Mouse (Mus musculus): Measurements from ENCODE around the gene Nfatc2ip. TPM values are rescaled to one million over a fixed set of nuclear protein-coding genes. Genes with fewer than 3 reads are reported as not detected.

Nfatc2ip gene
- 2.6 and 3.0 TPM in 2 replicates for polyA plus RNA-seq (2014; fragmentation: Nextera tagmentation; extraction: Ambion mirVana)

- Histone ChIP-seq H3K27ac (ENCODE audit: low read length) (no peak within 1 kb of the TSS), H3K9ac (replicated peaks; ENCODE audit: low read depth, low read length) (peak within 1 kb of the TSS; percentile 55), H3K4me1 (ENCODE audit: control insufficient read depth, insufficient read depth, low read length) (peaks cover 5% of the 10 kb centered on the region; the same call in 1 of the 2 replicates), H3K27me3 (ENCODE audit: control insufficient read depth, insufficient read depth, low read length) (no peaks in the 10 kb centered on the region), H3K9me3 (ENCODE audit: control insufficient read depth, low read depth, low read length) (no peaks in the 10 kb centered on the region), H3K4me3 (ENCODE audit: low read depth, low read length) (peak within 1 kb of the TSS; percentile 88), H3K4me2 (replicated peaks; ENCODE audit: low read depth, low read length) (peak within 1 kb of the TSS; percentile 85), H3K36me3 (ENCODE audit: control insufficient read depth, insufficient read depth, low read length) (no peaks in the 10 kb centered on the region)
- ATAC-seq (ENCODE audit: insufficient number of reproducible peaks, insufficient read depth, low FRiP score, low read depth), result peak; percentile 100
- WGBS, result 1% methylated on average over 59 of the region's 59 CpGs
These were observed at the start of gene Nfatc2ip for GRCm38 (mm10) chr7:126396298-126397119. Gene Nfatc2ip, minus strand, starts transcription at chr7:126396737.

DNA sequence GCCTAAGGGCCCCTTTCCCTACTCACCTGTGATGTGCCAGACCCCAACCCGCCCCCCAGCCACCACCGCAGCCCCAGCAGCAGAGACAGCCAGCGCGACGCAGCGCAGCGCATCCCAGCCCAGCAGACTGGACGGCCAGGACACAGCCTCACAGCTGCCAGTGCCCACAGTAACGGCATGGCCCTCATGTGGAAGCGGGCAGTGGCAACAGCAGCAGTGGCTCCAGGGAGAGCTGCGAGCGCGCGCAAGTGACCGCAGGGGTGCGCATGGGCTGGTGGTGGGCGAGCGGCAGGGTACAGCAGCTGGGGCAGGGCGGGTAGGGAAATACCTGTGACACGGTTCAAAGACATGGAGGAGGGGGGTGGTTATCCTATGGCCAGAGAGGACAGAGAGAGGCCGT is 49.7 kb upstream of the Nfatc2ip start:
- H3K4me1 ChIP-seq (ENCODE audit: control insufficient read depth, insufficient read depth, low read length), result no peaks in the 10 kb centered on the region
- peaks cover 30% of the 10 kb centered on the region for H3K36me3 ChIP-seq (ENCODE audit: control insufficient read depth, insufficient read depth, low read length)
- H3K4me2 ChIP-seq (replicated peaks; ENCODE audit: low read depth, low read length), result no peak overlapping the region
- WGBS, result 93% methylated on average over 21 of the region's 21 CpGs
- H3K9ac ChIP-seq (replicated peaks; ENCODE audit: low read depth, low read length), result no peak overlapping the region
- H3K27ac ChIP-seq (ENCODE audit: low read length), result no peak overlapping the region
- no peak for ATAC-seq (ENCODE audit: insufficient number of reproducible peaks, insufficient read depth, low FRiP score, low read depth)
- no peaks in the 10 kb centered on the region for H3K9me3 ChIP-seq (ENCODE audit: control insufficient read depth, low read depth, low read length)
- H3K4me3 ChIP-seq (ENCODE audit: low read depth, low read length), result no peak overlapping the region
- no peaks in the 10 kb centered on the region for H3K27me3 ChIP-seq (ENCODE audit: control insufficient read depth, insufficient read depth, low read length)

- ATAC-seq (ENCODE audit: insufficient number of reproducible peaks, insufficient read depth, low FRiP score, low read depth), result no peak
- H3K27me3 ChIP-seq (ENCODE audit: control insufficient read depth, insufficient read depth, low read length), result no peaks in the 10 kb centered on the region
- no peaks in the 10 kb centered on the region for H3K9me3 ChIP-seq (ENCODE audit: control insufficient read depth, low read depth, low read length)
- H3K4me2 ChIP-seq (replicated peaks; ENCODE audit: low read depth, low read length), result no peak overlapping the region
- no peak overlapping the region for H3K4me3 ChIP-seq (ENCODE audit: low read depth, low read length)
- H3K9ac ChIP-seq (replicated peaks; ENCODE audit: low read depth, low read length), result no peak overlapping the region
- peaks cover 30% of the 10 kb centered on the region for H3K36me3 ChIP-seq (ENCODE audit: control insufficient read depth, insufficient read depth, low read length)
- 91% methylated on average over 15 of the region's 15 CpGs for WGBS
- no peak overlapping the region for H3K27ac ChIP-seq (ENCODE audit: low read length)
- H3K4me1 ChIP-seq (ENCODE audit: control insufficient read depth, insufficient read depth, low read length), result no peaks in the 10 kb centered on the region
These were observed 48.7 kb upstream of the Nfatc2ip start for GRCm38 (mm10) chr7:126445104-126445815.

GRCm38 (mm10) chr7:126444536-126444935 is 48.0 kb upstream of the Nfatc2ip start:
- Histone ChIP-seq H3K27ac (ENCODE audit: low read length) (no peak overlapping the region), H3K9ac (replicated peaks; ENCODE audit: low read depth, low read length) (no peak overlapping the region), H3K9me3 (ENCODE audit: control insufficient read depth, low read depth, low read length) (no peaks in the 10 kb centered on the region), H3K36me3 (ENCODE audit: control insufficient read depth, insufficient read depth, low read length) (peaks cover 30% of the 10 kb centered on the region), H3K4me3 (ENCODE audit: low read depth, low read length) (no peak overlapping the region), H3K27me3 (ENCODE audit: control insufficient read depth, insufficient read depth, low read length) (no peaks in the 10 kb centered on the region), H3K4me2 (replicated peaks; ENCODE audit: low read depth, low read length) (no peak overlapping the region), H3K4me1 (ENCODE audit: control insufficient read depth, insufficient read depth, low read length) (no peaks in the 10 kb centered on the region)
- 91% methylated on average over 9 of the region's 9 CpGs for WGBS
- ATAC-seq (ENCODE audit: insufficient number of reproducible peaks, insufficient read depth, low FRiP score, low read depth), result no peak

DNA sequence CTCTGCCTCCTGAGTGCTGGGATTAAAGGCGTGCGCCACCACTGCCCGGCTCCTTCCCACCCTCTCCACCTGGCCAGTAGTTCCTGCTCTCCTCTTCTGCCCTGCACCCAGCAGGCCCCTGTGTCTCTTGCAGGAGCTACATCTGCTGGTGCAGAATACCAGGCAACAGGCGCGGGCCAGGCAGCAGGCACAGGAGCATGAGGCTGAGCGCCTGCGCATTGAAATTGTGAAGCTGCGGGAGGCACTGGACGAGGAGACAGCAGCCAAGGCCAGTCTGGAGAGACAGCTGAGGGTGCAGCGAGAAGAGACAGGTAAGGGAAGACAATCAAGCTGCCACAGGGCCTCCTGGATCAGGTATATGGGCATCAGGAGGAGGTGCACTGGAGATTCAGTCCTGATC is 47.5 kb upstream of the Nfatc2ip start:
- H3K27me3 ChIP-seq (ENCODE audit: control insufficient read depth, insufficient read depth, low read length), result no peaks in the 10 kb centered on the region
- no peak overlapping the region for H3K4me2 ChIP-seq (replicated peaks; ENCODE audit: low read depth, low read length)
- no peak overlapping the region for H3K4me3 ChIP-seq (ENCODE audit: low read depth, low read length)
- WGBS, result 95% methylated on average over 10 of the region's 10 CpGs
- no peak for ATAC-seq (ENCODE audit: insufficient number of reproducible peaks, insufficient read depth, low FRiP score, low read depth)
- peaks cover 30% of the 10 kb centered on the region for H3K36me3 ChIP-seq (ENCODE audit: control insufficient read depth, insufficient read depth, low read length)
- H3K27ac ChIP-seq (ENCODE audit: low read length), result no peak overlapping the region
- no peaks in the 10 kb centered on the region for H3K9me3 ChIP-seq (ENCODE audit: control insufficient read depth, low read depth, low read length)
- no peaks in the 10 kb centered on the region for H3K4me1 ChIP-seq (ENCODE audit: control insufficient read depth, insufficient read depth, low read length)
- H3K9ac ChIP-seq (replicated peaks; ENCODE audit: low read depth, low read length), result no peak overlapping the region

GRCm38 (mm10) chr7:126440134-126440533 is 43.6 kb upstream of the Nfatc2ip start:
- peaks cover 11% of the 10 kb centered on the region for H3K36me3 ChIP-seq (ENCODE audit: control insufficient read depth, insufficient read depth, low read length)
- no peak overlapping the region for H3K27ac ChIP-seq (ENCODE audit: low read length)
- H3K4me1 ChIP-seq (ENCODE audit: control insufficient read depth, insufficient read depth, low read length), result no peaks in the 10 kb centered on the region
- no peak overlapping the region for H3K4me3 ChIP-seq (ENCODE audit: low read depth, low read length)
- no peak overlapping the region for H3K9ac ChIP-seq (replicated peaks; ENCODE audit: low read depth, low read length)
- no peaks in the 10 kb centered on the region for H3K9me3 ChIP-seq (ENCODE audit: control insufficient read depth, low read depth, low read length)
- ATAC-seq (ENCODE audit: insufficient number of reproducible peaks, insufficient read depth, low FRiP score, low read depth), result no peak
- H3K27me3 ChIP-seq (ENCODE audit: control insufficient read depth, insufficient read depth, low read length), result no peaks in the 10 kb centered on the region
- WGBS, result 69% methylated on average over 9 of the region's 9 CpGs
- H3K4me2 ChIP-seq (replicated peaks; ENCODE audit: low read depth, low read length), result no peak overlapping the region

DNA sequence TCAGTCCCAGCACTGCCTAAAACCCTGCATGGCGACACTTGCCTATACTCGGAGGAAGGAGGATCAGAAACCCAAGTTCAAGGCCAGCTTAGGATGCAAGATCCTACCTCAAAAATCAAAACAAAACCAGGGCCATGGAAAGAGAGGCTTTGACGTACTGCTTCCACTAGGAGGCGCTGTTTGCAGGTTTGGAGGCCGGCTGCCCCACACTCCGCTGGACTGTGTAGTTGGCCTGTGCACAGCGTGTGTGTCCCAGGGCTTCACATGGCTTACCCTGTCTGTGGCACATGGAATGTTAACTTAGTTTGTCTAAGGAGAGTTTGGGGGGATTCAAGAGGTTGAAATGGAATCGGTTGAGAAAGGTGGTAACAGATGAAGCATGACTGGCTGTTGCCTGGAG is 40.3 kb upstream of the Nfatc2ip start:
- Histone ChIP-seq H3K36me3 (ENCODE audit: control insufficient read depth, insufficient read depth, low read length) (peaks cover 8% of the 10 kb centered on the region; the same call in 1 of the 2 replicates), H3K9ac (replicated peaks; ENCODE audit: low read depth, low read length) (no peak overlapping the region), H3K9me3 (ENCODE audit: control insufficient read depth, low read depth, low read length) (no peaks in the 10 kb centered on the region), H3K27me3 (ENCODE audit: control insufficient read depth, insufficient read depth, low read length) (no peaks in the 10 kb centered on the region), H3K4me2 (replicated peaks; ENCODE audit: low read depth, low read length) (no peak overlapping the region), H3K4me3 (ENCODE audit: low read depth, low read length) (no peak overlapping the region), H3K4me1 (ENCODE audit: control insufficient read depth, insufficient read depth, low read length) (no peaks in the 10 kb centered on the region), H3K27ac (ENCODE audit: low read length) (no peak overlapping the region)
- no peak for ATAC-seq (ENCODE audit: insufficient number of reproducible peaks, insufficient read depth, low FRiP score, low read depth)
- 21% methylated on average over 8 of the region's 8 CpGs for WGBS

- Histone ChIP-seq H3K9me3 (ENCODE audit: control insufficient read depth, low read depth, low read length) (no peaks in the 10 kb centered on the region), H3K36me3 (ENCODE audit: control insufficient read depth, insufficient read depth, low read length) (peaks cover 8% of the 10 kb centered on the region; the same call in 1 of the 2 replicates), H3K9ac (replicated peaks; ENCODE audit: low read depth, low read length) (no peak overlapping the region), H3K27me3 (ENCODE audit: control insufficient read depth, insufficient read depth, low read length) (no peaks in the 10 kb centered on the region), H3K27ac (ENCODE audit: low read length) (no peak overlapping the region), H3K4me1 (ENCODE audit: control insufficient read depth, insufficient read depth, low read length) (no peaks in the 10 kb centered on the region), H3K4me2 (replicated peaks; ENCODE audit: low read depth, low read length) (no peak overlapping the region), H3K4me3 (ENCODE audit: low read depth, low read length) (no peak overlapping the region)
- ATAC-seq (ENCODE audit: insufficient number of reproducible peaks, insufficient read depth, low FRiP score, low read depth), result no peak
- 79% methylated on average over 3 of the region's 3 CpGs for WGBS
These were observed 39.3 kb upstream of the Nfatc2ip start for GRCm38 (mm10) chr7:126435801-126436200.
